Mouse (Mus musculus): ENCODE measurements around the gene Rundc3a.
"Not testable (repeated sequence)": the region's sequence is repeated elsewhere in the genome, so short reads cannot be mapped to it uniquely, and the experiment has no call there.

The Rundc3a gene

GRCm38 (mm10) chr11:102368347-102368746 is 24.9 kb upstream of the Rundc3a start:
- no peak for DNase-seq

- DNase-seq = no peak
Observed at GRCm38 (mm10) chr11:102369263-102369662, 23.9 kb upstream of the Rundc3a start.

- DNase-seq = no peak
Observed at GRCm38 (mm10) chr11:102370285-102370684, 22.9 kb upstream of the Rundc3a start.

- no peak for DNase-seq
Observed at GRCm38 (mm10) chr11:102371926-102372685, 21.1 kb upstream of the Rundc3a start.

GRCm38 (mm10) chr11:102372936-102373335 is 20.3 kb upstream of the Rundc3a start:
- no peak for DNase-seq

GRCm38 (mm10) chr11:102373646-102374045 is 19.6 kb upstream of the Rundc3a start:
- no peak for DNase-seq

GRCm38 (mm10) chr11:102374108-102374725 is 19.0 kb upstream of the Rundc3a start:
- DNase-seq = no peak

GRCm38 (mm10) chr11:102375196-102376173 is 17.7 kb upstream of the Rundc3a start:
- DNase-seq = peak; percentile 54 to 56

- DNase-seq = no peak
Observed at GRCm38 (mm10) chr11:102376196-102376835, 16.9 kb upstream of the Rundc3a start.

- peak in 1 of 2 experiments; percentile 42 for DNase-seq
Observed at GRCm38 (mm10) chr11:102377186-102377585, 16.0 kb upstream of the Rundc3a start.

GRCm38 (mm10) chr11:102380091-102380490 is 13.1 kb upstream of the Rundc3a start:
- DNase-seq = no peak

- no peak for DNase-seq
Observed at GRCm38 (mm10) chr11:102381341-102382100, 11.7 kb upstream of the Rundc3a start.

- DNase-seq = no peak
Observed at GRCm38 (mm10) chr11:102382794-102383193, 10.4 kb upstream of the Rundc3a start.

- DNase-seq = peak in 1 of 2 experiments; percentile 43
Observed at GRCm38 (mm10) chr11:102383365-102384136, 9.7 kb upstream of the Rundc3a start.

GRCm38 (mm10) chr11:102384418-102384817 is 8.8 kb upstream of the Rundc3a start:
- peak in 1 of 2 experiments; percentile 37 for DNase-seq

GRCm38 (mm10) chr11:102385075-102385474 is 8.1 kb upstream of the Rundc3a start:
- DNase-seq = no peak

GRCm38 (mm10) chr11:102386121-102386520 is 7.1 kb upstream of the Rundc3a start:
- no peak for DNase-seq

- DNase-seq = not testable (repeated sequence)
Observed at GRCm38 (mm10) chr11:102389436-102389835, 3.8 kb upstream of the Rundc3a start.

GRCm38 (mm10) chr11:102392441-102393237 is 564 bp upstream of the Rundc3a start:
- DNase-seq = no peak
